Mouse (Mus musculus) cortical plate, adult 2 months (tissue): ENCODE results near the gene Gm5105.

Experiments used
- CTCF ChIP-seq: fragments of 200-500 bp; IDR thresholded peaks from 2 replicates; pipeline ENCODE4 v1.5.1; 2011; ENCODE audit warnings: mild to moderate bottlenecking, control low read depth, low read length; ENCODE audit not compliant: insufficient read depth; ENCODE audit errors: extremely low read depth
- POLR2A ChIP-seq: fragments of 200-500 bp; IDR thresholded peaks from 2 replicates; pipeline ENCODE4 v1.6.1; 2011; ENCODE audit warnings: mild to moderate bottlenecking, low read length, control low read depth; ENCODE audit not compliant: insufficient read depth; ENCODE audit errors: extremely low read depth

GRCm38 (mm10) chr3:138071004-138071403 lies 3.8 kb upstream of the Gm5105 start:
- no peak for TF ChIP-seq CTCF
- no peak for TF ChIP-seq POLR2A
